Mouse (Mus musculus) layer of hippocampus, adult 9-11 months (tissue): ENCODE measurements around the gene Usp45.
"Not testable (repeated sequence)": the region's sequence is repeated elsewhere in the genome, so short reads cannot be mapped to it uniquely, and the experiment has no call there.

Source experiments
- DNase-seq: peaks from one replicate; pipeline ENCODE4 v3.0.0; 2022

Usp45 gene

GRCm38 (mm10) chr4:21766863-21767304 is at the start of gene Usp45, which contains the start of gene Tstd3:
Gene Usp45, plus strand, starts transcription at chr4:21767156.
Gene Tstd3, minus strand, starts transcription at chr4:21767212.
- peak; percentile 86 for DNase-seq

- no peak for DNase-seq
These were observed 44.1 kb upstream of the Usp45 start for GRCm38 (mm10) chr4:21722752-21723334.

GRCm38 (mm10) chr4:21726912-21727614 is 39.9 kb upstream of the Usp45 start:
- DNase-seq = peak; percentile 51

GRCm38 (mm10) chr4:21727615-21728165 is 39.3 kb upstream of the Usp45 start, which contains the start of gene Ccnc:
Gene Ccnc, plus strand, starts transcription at chr4:21727701.
- DNase-seq = peak; percentile 88

- DNase-seq = no peak
These were observed 27.8 kb upstream of the Usp45 start for GRCm38 (mm10) chr4:21739169-21739568.

- DNase-seq = not testable (repeated sequence)
These were observed 22.8 kb upstream of the Usp45 start for GRCm38 (mm10) chr4:21744142-21744541.

- no peak for DNase-seq
These were observed 21.2 kb upstream of the Usp45 start for GRCm38 (mm10) chr4:21745723-21746122.

- no peak for DNase-seq
These were observed 11.7 kb upstream of the Usp45 start for GRCm38 (mm10) chr4:21755123-21755789.

- DNase-seq = no peak
These were observed 8.1 kb upstream of the Usp45 start for GRCm38 (mm10) chr4:21758860-21759259.

GRCm38 (mm10) chr4:21761416-21762160 is 5.4 kb upstream of the Usp45 start:
- DNase-seq = peak; percentile 53

- DNase-seq = no peak
These were observed 3.1 kb upstream of the Usp45 start for GRCm38 (mm10) chr4:21763827-21764226.

- no peak for DNase-seq
These were observed 639 bp upstream of the Usp45 start for GRCm38 (mm10) chr4:21766171-21766862.

GRCm38 (mm10) chr4:21771064-21771463 is 4.1 kb downstream of the Usp45 start:
- no peak for DNase-seq

GRCm38 (mm10) chr4:21772306-21772705 is 5.3 kb downstream of the Usp45 start:
- no peak for DNase-seq

GRCm38 (mm10) chr4:21776091-21776945 is 9.4 kb downstream of the Usp45 start:
- peak; percentile 89 for DNase-seq

- no peak for DNase-seq
These were observed 9.9 kb downstream of the Usp45 start for GRCm38 (mm10) chr4:21776946-21777265.

GRCm38 (mm10) chr4:21780816-21781726 is 14.1 kb downstream of the Usp45 start:
- no peak for DNase-seq

- DNase-seq = no peak
These were observed 19.3 kb downstream of the Usp45 start for GRCm38 (mm10) chr4:21786268-21786667.

GRCm38 (mm10) chr4:21788903-21789302 is 21.9 kb downstream of the Usp45 start:
- no peak for DNase-seq

- DNase-seq = no peak
These were observed 22.9 kb downstream of the Usp45 start for GRCm38 (mm10) chr4:21789836-21790235.
